Mouse (Mus musculus) sigmoid colon, adult 10 weeks (tissue): ENCODE data around the gene Hnrnpul2. TPM values are rescaled to one million over a fixed set of nuclear protein-coding genes. Genes with fewer than 3 reads are reported as not detected.

ENCODE experiments used
- polyA plus RNA-seq: library from polyadenylated mRNA; stranded (reverse); fragments of 350-450 nt; fragmentation: Illumina TruSeq; extraction: RNeasy Lipid Tissue Mini Kit (QIAGEN cat#74804); gene quantifications from one replicate; pipeline ENCODE4 v1.2.3, GENCODE M21; 2014; ENCODE audit warnings: low read depth, low replicate concordance

Gene Hnrnpul2
- polyA plus RNA-seq, result 195 TPM

GRCm38 (mm10) chr19:8819596-8820423 lies at the start of gene Hnrnpul2:
TSS of gene Hnrnpul2 (plus strand) at chr19:8820010.

DNA sequence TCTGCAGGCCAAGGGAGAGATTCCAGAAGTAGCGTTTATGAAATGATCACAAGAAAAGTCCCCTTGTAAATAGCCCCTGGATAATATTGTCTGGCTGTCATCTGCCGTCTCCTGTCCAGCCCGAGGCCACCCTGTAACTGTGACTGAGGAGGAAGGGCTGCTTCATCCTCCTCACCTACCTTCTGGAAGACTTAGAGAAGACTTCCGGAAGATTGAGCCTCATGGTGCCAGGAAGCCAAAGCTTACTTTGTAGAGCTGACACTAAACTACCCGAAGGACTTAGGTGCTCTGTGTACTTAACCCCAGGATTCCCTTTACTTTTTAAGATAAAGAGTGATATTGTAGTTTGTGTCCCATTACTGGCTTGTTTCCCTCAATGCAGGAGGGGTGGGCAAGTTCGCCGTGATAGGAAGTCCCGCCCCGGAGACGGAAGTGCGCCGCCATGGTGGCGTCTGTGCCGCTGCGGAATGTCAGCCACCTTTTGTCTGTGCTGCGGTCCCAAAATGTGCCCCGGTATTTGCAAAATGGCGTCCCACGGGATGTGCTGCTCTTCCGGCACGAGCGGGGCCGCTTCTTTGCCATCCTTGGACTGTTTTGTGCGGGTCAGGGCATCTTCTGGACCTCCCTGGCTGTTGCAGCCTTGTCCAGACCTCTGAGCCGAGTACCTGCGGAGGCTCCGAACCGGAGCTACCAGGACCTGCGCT lies 49.1 kb upstream of the Hnrnpul2 start, which contains the start of gene Tmem223:
TSS of gene Tmem223 (plus strand) at position 430 of the 704 bp plus-strand sequence.

DNA sequence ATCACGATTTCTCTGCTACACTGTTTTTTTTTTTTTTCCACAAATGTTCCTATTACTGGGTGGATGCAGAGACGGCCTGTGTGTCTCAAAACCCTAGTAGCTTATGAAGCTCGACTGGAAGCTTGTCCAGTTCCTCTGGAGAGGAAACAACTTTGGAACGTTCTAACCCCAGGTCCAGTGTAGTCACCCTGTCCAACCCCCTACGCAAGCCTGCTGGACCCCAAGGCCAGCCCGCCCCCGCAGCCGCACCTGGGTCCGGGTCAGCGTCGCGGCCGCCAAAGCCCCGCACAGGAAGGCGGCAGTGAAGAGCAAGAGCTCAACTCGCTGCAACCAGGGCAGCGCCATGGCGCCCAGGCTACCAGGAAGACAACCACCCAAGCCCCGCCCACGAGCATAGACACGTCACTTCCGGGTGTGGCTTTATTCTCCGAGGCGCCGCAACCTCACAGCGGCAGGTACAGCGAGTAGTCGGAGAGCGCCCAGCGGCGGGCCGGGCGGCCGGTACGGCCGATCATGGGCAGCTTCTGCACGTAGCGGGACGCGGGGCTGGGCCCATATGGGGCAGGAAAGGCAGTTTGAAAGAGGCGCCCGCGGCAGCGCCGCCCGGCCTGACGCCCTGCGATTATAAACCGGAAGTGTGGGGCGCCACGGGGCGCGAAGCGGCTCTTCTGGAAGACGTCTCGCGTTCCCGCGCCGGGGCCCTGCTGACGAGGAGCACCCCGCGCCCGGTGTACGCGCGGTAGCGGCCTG lies 45.5 kb upstream of the Hnrnpul2 start, which contains the start of gene Tmem179b:
TSS of gene Tmem179b (minus strand) at position 382 of the 750 bp plus-strand sequence.

DNA sequence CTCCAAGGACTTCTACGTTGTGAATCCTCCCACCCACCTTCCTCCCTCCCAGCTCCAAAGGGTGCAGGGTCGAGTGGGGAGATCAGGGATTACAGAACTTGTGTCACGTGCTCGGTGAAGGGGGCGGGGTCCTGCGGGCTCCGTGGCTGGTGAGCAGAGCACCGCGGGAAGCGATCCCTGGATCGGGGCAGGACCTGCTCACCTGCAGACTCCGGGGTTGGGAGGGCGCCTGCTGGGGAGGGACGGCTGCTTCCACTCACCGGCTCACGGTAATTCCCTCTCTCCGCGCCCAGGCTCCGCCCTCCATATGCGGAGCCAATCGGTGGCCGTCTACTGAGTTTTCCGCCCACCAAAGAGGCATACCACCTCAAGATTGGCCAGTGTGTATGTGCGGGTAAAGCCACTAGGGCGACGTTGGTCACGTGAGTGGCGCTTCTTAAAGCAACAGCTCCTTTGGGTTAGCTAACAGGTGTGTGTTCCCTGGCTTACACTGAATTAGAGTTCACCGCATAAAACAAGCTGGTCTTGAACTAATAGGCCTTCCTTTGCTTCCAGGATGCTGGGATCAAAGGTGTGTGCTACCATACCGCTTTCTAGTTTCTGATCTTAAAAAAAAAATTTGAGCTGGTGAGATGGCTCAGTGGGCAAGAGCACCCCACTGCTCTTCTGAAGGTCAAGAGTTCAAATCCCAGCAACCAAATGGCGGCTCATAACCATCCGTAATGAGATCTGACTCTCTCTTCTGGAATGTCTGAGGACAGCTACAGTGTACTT lies 33.6 kb upstream of the Hnrnpul2 start, which contains the start of gene Taf6l:
TSS of gene Taf6l (minus strand) at position 410 of the 774 bp plus-strand sequence.

GRCm38 (mm10) chr19:8798264-8798946 lies 21.4 kb upstream of the Hnrnpul2 start, which contains the start of gene Polr2g:
TSS of gene Polr2g (minus strand) at chr19:8798577.

DNA sequence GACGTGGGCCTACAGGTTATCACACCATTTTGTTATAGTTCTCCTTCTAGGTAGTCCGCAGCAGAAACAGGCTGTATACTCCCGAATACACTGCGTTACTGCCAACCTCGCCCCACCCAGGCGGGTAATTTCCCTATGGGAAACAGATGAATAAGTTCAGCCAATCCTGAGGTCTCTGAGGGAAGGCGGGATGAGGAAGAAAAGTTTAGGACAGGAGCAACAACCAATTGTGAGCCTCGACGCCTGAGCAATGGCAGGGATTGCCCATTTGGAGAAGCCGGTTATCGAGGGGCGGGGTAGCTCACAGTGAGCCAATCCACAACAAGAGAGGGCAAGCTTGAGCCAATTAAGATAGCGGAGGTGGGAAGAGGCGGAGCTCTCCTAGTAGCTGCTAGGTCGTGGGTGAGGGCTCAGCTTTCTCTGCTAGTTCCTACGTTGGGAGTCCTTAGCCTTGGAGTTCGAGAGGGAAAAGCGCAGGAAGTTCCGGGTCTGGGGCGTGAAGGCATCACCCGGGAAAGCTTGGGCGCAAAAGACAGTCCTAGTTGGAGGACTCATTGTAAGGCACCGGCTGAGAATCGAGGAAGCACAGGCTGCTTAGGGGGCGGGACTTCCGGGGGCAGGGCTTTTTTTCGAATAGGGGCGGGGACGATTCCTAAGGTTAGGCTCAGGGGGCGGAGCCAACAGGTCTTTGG lies 17.5 kb upstream of the Hnrnpul2 start, which contains the start of gene Zbtb3:
TSS of gene Zbtb3 (plus strand) at position 426 of the 692 bp plus-strand sequence.

GRCm38 (mm10) chr19:8818801-8819595 lies 812 bp upstream of the Hnrnpul2 start, which contains the start of gene Ttc9c:
TSS of gene Ttc9c (minus strand) at chr19:8819333.

GRCm38 (mm10) chr19:8829660-8830059 lies 9.8 kb downstream of the Hnrnpul2 start, which contains the start of gene AC129217.1:
TSS of gene AC129217.1 (plus strand) at chr19:8829773.

DNA sequence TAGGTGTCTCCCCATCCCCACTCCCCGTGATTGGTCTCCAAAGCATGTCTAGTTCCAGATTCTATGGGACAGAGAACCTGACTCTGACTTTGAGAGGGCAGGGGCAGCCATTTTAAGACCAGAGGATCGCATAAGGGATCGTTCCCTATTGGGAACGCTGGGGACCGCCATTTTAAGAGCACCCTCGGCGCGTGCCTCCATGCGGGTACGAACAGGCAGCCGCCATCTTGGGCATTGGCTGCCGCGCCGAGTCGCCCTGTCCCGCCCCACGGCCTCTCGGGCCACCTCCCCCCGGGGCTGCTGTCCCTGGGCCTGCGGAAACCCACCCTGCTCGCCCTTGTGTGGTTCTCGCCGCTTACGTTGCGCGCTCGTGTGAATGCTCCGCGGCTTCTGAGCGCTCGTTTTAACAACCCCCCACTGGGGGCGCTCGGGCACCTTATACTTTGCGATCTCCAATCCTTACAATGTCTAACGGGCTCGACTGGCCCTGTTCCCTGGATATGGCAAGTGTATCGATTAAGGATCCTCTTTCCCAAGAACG lies 17.5 kb downstream of the Hnrnpul2 start, which contains the start of gene Bscl2:
TSS of gene Bscl2 (plus strand) at position 217 of the 541 bp plus-strand sequence.

GRCm38 (mm10) chr19:8839103-8839907 lies 19.5 kb downstream of the Hnrnpul2 start, which contains the start of gene Gng3:
TSS of gene Gng3 (minus strand) at chr19:8839194.

DNA sequence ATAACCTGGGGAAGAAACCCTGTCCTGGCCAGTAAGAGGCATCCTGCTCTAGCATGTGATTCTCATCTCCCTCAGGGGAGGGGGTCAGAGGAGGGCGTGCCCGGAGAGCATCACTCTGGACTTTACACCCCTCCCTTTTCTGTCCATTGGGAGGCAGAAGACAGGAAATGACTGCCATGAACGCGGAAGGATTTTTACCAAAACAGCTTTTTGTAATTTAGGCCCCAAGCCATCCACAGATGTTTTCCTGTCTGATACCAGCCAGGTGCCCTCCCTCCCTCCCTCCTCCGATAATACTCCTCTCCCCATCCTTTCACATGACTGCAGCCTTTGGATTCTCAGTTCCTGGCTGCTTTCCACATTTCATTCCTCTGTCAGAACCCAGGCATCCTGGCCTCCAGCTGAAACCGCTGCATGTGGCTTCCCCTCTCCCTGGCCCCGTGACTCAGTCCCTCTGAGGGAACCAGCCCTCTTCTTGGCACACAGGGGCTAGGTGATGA lies 30.6 kb downstream of the Hnrnpul2 start, which contains the start of gene Lrrn4cl:
TSS of gene Lrrn4cl (plus strand) at position 367 of the 500 bp plus-strand sequence.

DNA sequence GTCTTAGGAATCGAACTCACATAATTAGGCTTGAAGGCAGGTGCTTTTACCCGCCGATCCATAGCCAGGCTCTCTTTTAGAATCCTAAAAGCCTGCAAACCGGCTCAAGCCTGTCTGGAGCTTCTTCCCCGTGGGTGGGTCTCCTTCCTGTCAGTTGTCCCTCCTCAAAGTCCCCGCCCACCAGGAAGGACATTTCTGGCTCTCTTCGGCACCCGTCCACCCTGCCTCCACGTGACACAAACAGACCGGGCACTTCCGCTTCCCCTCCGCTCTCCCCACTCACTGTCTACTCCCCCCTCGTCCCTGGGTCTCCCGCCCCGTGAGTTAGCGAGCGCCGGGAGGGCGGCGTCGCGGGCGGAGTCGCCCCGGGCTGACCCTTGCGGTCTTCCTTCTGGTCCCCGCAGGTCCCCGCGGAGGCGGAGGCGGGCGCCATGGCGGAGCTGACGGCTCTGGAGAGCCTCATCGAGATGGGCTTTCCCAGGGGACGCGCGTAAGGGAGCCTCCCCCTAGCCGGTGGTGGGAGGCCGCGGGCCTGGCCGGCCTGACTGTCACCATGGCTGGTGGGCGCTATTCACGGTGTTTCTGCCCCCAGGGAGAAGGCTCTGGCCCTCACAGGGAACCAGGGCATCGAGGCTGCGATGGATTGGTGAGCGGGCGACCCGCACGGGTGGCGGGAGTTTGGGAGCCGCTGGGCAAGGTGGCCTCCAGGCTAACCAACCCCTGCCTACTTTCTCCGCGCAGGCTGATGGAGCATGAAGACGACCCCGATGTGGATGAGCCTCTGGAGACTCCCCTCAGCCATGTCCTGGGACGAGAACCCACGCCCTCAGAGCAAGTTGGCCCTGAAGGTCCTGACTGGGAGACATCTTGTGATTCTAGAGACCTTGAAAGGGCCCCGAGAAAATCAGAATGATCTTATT lies 51.7 kb downstream of the Hnrnpul2 start, which contains the start of gene Ubxn1:
TSS of gene Ubxn1 (plus strand) at position 230 of the 920 bp plus-strand sequence.

GRCm38 (mm10) chr19:8880311-8881033 lies 60.7 kb downstream of the Hnrnpul2 start, which contains the start of gene Uqcc3:
TSS of gene Uqcc3 (minus strand) at chr19:8880923.

DNA sequence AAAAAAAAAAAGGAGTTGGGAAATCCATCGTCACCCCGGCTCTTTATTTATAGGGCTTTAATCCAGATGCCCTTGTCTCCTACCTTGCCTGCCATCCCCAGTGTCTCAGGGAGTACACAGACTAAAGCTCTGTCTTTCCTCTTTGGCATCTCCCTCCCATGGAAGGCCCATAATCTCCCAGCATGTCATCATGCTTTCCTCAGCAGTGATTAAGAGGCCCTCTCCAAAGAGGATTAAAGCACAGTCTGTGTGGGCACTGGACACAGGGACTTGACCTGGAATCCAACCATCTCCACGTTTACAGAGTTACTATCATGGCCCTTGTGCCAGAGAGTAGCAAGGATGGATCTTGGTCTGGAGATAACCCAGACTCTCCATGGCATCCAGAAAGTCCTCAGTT lies 63.8 kb downstream of the Hnrnpul2 start, which contains the start of the genes Lbhd1 and Gm49403:
TSS of gene Lbhd1 (plus strand) at position 117 of the 400 bp plus-strand sequence.
TSS of gene Gm49403 (plus strand) at position 315 of the 400 bp plus-strand sequence.

